Mouse (Mus musculus): ENCODE measurements around the gene Clec11a.
"Not testable (repeated sequence)": the region's sequence is repeated elsewhere in the genome, so short reads cannot be mapped to it uniquely, and the experiment has no call there.

Clec11a gene

GRCm38 (mm10) chr7:44322290-44322689, 15.6 kb upstream of the Clec11a start:
- no peak for DNase-seq (ENCODE audit: low spot score)

- peak; percentile 73 for DNase-seq (ENCODE audit: low spot score)
Measured at GRCm38 (mm10) chr7:44320886-44321285, 14.2 kb upstream of the Clec11a start.

- DNase-seq (ENCODE audit: low spot score): no peak
Measured at GRCm38 (mm10) chr7:44317913-44318312, 11.2 kb upstream of the Clec11a start.

- DNase-seq (ENCODE audit: low spot score): no peak
Measured at GRCm38 (mm10) chr7:44312484-44312883, 5.8 kb upstream of the Clec11a start.

- DNase-seq (ENCODE audit: low spot score): peak; percentile 24
Measured at GRCm38 (mm10) chr7:44311713-44312304, 5.1 kb upstream of the Clec11a start.

GRCm38 (mm10) chr7:44310878-44311712, 4.4 kb upstream of the Clec11a start:
- DNase-seq (ENCODE audit: low spot score): peak; percentile 66

- DNase-seq (ENCODE audit: low spot score): no peak
Measured at GRCm38 (mm10) chr7:44310285-44310877, 3.7 kb upstream of the Clec11a start.

- peak; percentile 11 for DNase-seq (ENCODE audit: low spot score)
Measured at GRCm38 (mm10) chr7:44309475-44310284, 3.0 kb upstream of the Clec11a start, which contains the start of gene Shank1. Gene Shank1 (plus strand): TSS chr7:44310253.

- no peak for DNase-seq (ENCODE audit: low spot score)
Measured at GRCm38 (mm10) chr7:44307261-44308020, 739 bp upstream of the Clec11a start.

GRCm38 (mm10) chr7:44305686-44306085, 1.0 kb downstream of the Clec11a start:
- DNase-seq (ENCODE audit: low spot score): no peak

GRCm38 (mm10) chr7:44304775-44305641, 1.7 kb downstream of the Clec11a start:
- peak; percentile 97 for DNase-seq (ENCODE audit: low spot score)

GRCm38 (mm10) chr7:44304463-44304774, 2.3 kb downstream of the Clec11a start:
- no peak for DNase-seq (ENCODE audit: low spot score)

- DNase-seq (ENCODE audit: low spot score): no peak
Measured at GRCm38 (mm10) chr7:44303346-44304340, 3.1 kb downstream of the Clec11a start.

GRCm38 (mm10) chr7:44297501-44297900, 9.2 kb downstream of the Clec11a start:
- not testable (repeated sequence) for DNase-seq (ENCODE audit: low spot score)

- no peak for DNase-seq (ENCODE audit: low spot score)
Measured at GRCm38 (mm10) chr7:44291418-44291817, 15.3 kb downstream of the Clec11a start.

- DNase-seq (ENCODE audit: low spot score): no peak
Measured at GRCm38 (mm10) chr7:44290986-44291385, 15.7 kb downstream of the Clec11a start.

- no peak for DNase-seq (ENCODE audit: low spot score)
Measured at GRCm38 (mm10) chr7:44287760-44288159, 18.9 kb downstream of the Clec11a start.

- no peak for DNase-seq (ENCODE audit: low spot score)
Measured at GRCm38 (mm10) chr7:44281586-44281985, 25.1 kb downstream of the Clec11a start.

- DNase-seq (ENCODE audit: low spot score): no peak
Measured at GRCm38 (mm10) chr7:44280959-44281358, 25.7 kb downstream of the Clec11a start.
